Mouse (Mus musculus) ZHBTc4 (cell line): ENCODE measurements around the gene Gm13030.
A peak's percentile ranks its signal among the peaks of the same experiment; 100 is the strongest.
"Not testable (repeated sequence)": the region's sequence is repeated elsewhere in the genome, so short reads cannot be mapped to it uniquely, and the experiment has no call there.

Source experiments
- DNase-seq: peaks from one replicate; pipeline ENCODE4 v3.0.0-alpha.2; 2011; ENCODE audit warnings: low read depth, low spot score

The Gm13030 gene

GRCm38 (mm10) chr4:138873864-138874263 is at the start of gene Gm13030:
TSS of gene Gm13030 (minus strand) at chr4:138873964.
- DNase-seq = no peak

GRCm38 (mm10) chr4:138922131-138922459 is 48.3 kb upstream of the Gm13030 start:
- peak; percentile 96 for DNase-seq

- DNase-seq = no peak
These were observed 47.7 kb upstream of the Gm13030 start for GRCm38 (mm10) chr4:138921254-138922130.

GRCm38 (mm10) chr4:138917282-138917681 is 43.5 kb upstream of the Gm13030 start:
- peak; percentile 78 for DNase-seq

GRCm38 (mm10) chr4:138913797-138914196 is 40.0 kb upstream of the Gm13030 start, which contains the start of gene Otud3:
TSS of gene Otud3 (minus strand) at chr4:138913945.
- DNase-seq = peak; percentile 98

- peak; percentile 59 for DNase-seq
These were observed 39.5 kb upstream of the Gm13030 start for GRCm38 (mm10) chr4:138913141-138913787.

GRCm38 (mm10) chr4:138905624-138906337 is 32.0 kb upstream of the Gm13030 start:
- DNase-seq = no peak

- no peak for DNase-seq
These were observed 25.6 kb upstream of the Gm13030 start for GRCm38 (mm10) chr4:138899361-138899760.

- not testable (repeated sequence) for DNase-seq
These were observed 20.0 kb upstream of the Gm13030 start for GRCm38 (mm10) chr4:138893789-138894188.

- DNase-seq = no peak
These were observed 18.9 kb upstream of the Gm13030 start for GRCm38 (mm10) chr4:138892655-138893054.

GRCm38 (mm10) chr4:138889635-138890034 is 15.9 kb upstream of the Gm13030 start:
- no peak for DNase-seq

GRCm38 (mm10) chr4:138889165-138889564 is 15.4 kb upstream of the Gm13030 start:
- DNase-seq = peak; percentile 64

- peak; percentile 88 for DNase-seq
These were observed 10.5 kb upstream of the Gm13030 start for GRCm38 (mm10) chr4:138884261-138884660.

GRCm38 (mm10) chr4:138882179-138882578 is 8.4 kb upstream of the Gm13030 start:
- peak; percentile 58 for DNase-seq

GRCm38 (mm10) chr4:138880811-138881584 is 7.2 kb upstream of the Gm13030 start:
- DNase-seq = no peak

- no peak for DNase-seq
These were observed 6.0 kb upstream of the Gm13030 start for GRCm38 (mm10) chr4:138879808-138880207.

- no peak for DNase-seq
These were observed 5.0 kb upstream of the Gm13030 start for GRCm38 (mm10) chr4:138878783-138879182.

GRCm38 (mm10) chr4:138877731-138878130 is 4.0 kb upstream of the Gm13030 start, which contains the start of gene Pla2g2e:
TSS of gene Pla2g2e (plus strand) at chr4:138877942.
- no peak for DNase-seq

GRCm38 (mm10) chr4:138875986-138876385 is 2.2 kb upstream of the Gm13030 start:
- no peak for DNase-seq

- not testable (repeated sequence) for DNase-seq
These were observed 1.5 kb upstream of the Gm13030 start for GRCm38 (mm10) chr4:138875275-138875674.

- DNase-seq = peak; percentile 40
These were observed 5.1 kb downstream of the Gm13030 start for GRCm38 (mm10) chr4:138868666-138869065.
